Mouse (Mus musculus) liver, postnatal 0 days (tissue): ENCODE measurements around the gene Dnah2. TPM values are rescaled to one million over a fixed set of nuclear protein-coding genes. Genes with fewer than 3 reads are reported as not detected.

Source experiments
- ATAC-seq: fragments of 200-750 bp; cut with Nextera tagmentation; 2 replicates; pipeline ENCODE4 v1.8.0; 2017; ENCODE audit warnings: mild to moderate bottlenecking, moderate library complexity
- DNase-seq: peaks from one replicate; pipeline ENCODE4 v3.0.0-alpha.2; 2016
- H3K27ac ChIP-seq: fragments of 300-500 bp; sonication (generic); 2 replicates; pipeline ENCODE4 v1.5.1; 2014; ENCODE audit warnings: antibody characterized with exemption, moderate library complexity, mild to moderate bottlenecking, low read depth
- H3K27me3 ChIP-seq: fragments of 300-500 bp; sonication (generic); 2 replicates; pipeline ENCODE4 v1.6.1; 2014; ENCODE audit warnings: low read length, control low read depth, mixed read lengths; ENCODE audit not compliant: insufficient read depth
- H3K36me3 ChIP-seq: fragments of 300-500 bp; sonication (generic); replicated peaks from 2 replicates; pipeline ENCODE4 v1.6.1; 2014; ENCODE audit warnings: mild to moderate bottlenecking, control low read depth, low read length, moderate library complexity, mixed read lengths; ENCODE audit not compliant: insufficient read depth
- H3K4me1 ChIP-seq: fragments of 300-500 bp; sonication (generic); 2 replicates; pipeline ENCODE4 v1.6.1; 2014; ENCODE audit warnings: antibody characterized with exemption, mild to moderate bottlenecking, control low read depth; ENCODE audit not compliant: insufficient read depth
- H3K4me2 ChIP-seq: fragments of 300-500 bp; sonication (generic); 2 replicates; pipeline ENCODE4 v1.6.1; 2014; ENCODE audit warnings: low read depth, mild to moderate bottlenecking, low read length, moderate library complexity, mixed read lengths
- H3K4me3 ChIP-seq: fragments of 300-500 bp; sonication (generic); 2 replicates; pipeline ENCODE4 v1.5.1; 2014; ENCODE audit warnings: low read depth, low read length
- H3K9ac ChIP-seq: fragments of 300-500 bp; sonication (generic); replicated peaks from 2 replicates; pipeline ENCODE4 v1.6.1; 2014; ENCODE audit warnings: mild to moderate bottlenecking, moderate library complexity
- H3K9me3 ChIP-seq: fragments of 300-500 bp; sonication (generic); 2 replicates; pipeline ENCODE4 v1.6.1; 2016; ENCODE audit warnings: mild to moderate bottlenecking, control low read depth, low read length, mixed read lengths
- CTCF ChIP-seq: sonication (generic); IDR thresholded peaks from 2 replicates; pipeline ENCODE4 v1.5.1; 2016; ENCODE audit warnings: antibody characterized with exemption, low read depth
- EP300 ChIP-seq: IDR thresholded peaks from 2 replicates; pipeline ENCODE4 v1.6.1; 2016; ENCODE audit warnings: antibody characterized with exemption, low read depth, mild to moderate bottlenecking
- WGBS: fragments of 180-500 bp; shearing (Covaris S2); extraction: QIAGEN DNeasy Blood & Tissue Kit; methylation state at CpG from one replicate; pipeline ENCODE4 v1.1.7; 2014; ENCODE audit not compliant: insufficient replicate concordance; 5-methylcytosine and 5-hydroxymethylcytosine counted together
- polyA plus RNA-seq: library from polyadenylated mRNA; unstranded; fragments of >200 nt; fragmentation: Nextera tagmentation; extraction: Ambion mirVana; gene quantifications from 2 replicates; pipeline ENCODE4 v1.2.1, GENCODE M21; 2015

The Dnah2 gene
- polyA plus RNA-seq, 1 experiment from 2014 or later, result 0.04 TPM

DNA sequence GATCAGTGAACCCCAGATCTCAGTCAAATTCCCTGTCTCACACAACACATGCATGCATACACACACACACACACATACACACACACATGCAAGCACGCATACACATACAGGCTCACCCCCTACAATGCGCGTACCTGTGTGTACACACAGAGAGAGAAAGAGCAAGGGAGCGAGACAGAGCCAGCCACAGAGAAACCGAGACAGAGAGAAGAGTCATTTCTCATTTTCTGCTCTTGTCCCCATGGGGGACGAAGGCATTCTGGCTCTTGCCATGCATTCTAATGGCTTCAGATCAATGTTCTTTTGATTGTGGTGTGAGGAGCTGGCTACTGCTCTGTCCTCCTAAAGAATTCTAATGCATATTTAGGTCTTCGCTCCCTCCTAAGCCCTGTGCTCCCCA, 101.6 kb downstream of the Dnah2 start:
- no peaks in the 10 kb centered on the region; the same call in 1 of the 2 replicates for H3K27me3 ChIP-seq
- 89% methylated on average over 7 of the region's 7 CpGs for WGBS
- H3K4me3 ChIP-seq, result no peak overlapping the region
- no peak overlapping the region for H3K4me2 ChIP-seq
- H3K9me3 ChIP-seq, result no peaks in the 10 kb centered on the region
- no peaks in the 10 kb centered on the region for H3K36me3 ChIP-seq
- no peak overlapping the region for H3K9ac ChIP-seq
- no peak overlapping the region for H3K27ac ChIP-seq
- ATAC-seq (no peak), DNase-seq (no peak)
- no peaks in the 10 kb centered on the region for H3K4me1 ChIP-seq
- TF ChIP-seq CTCF (no peak), EP300 (no peak)

DNA sequence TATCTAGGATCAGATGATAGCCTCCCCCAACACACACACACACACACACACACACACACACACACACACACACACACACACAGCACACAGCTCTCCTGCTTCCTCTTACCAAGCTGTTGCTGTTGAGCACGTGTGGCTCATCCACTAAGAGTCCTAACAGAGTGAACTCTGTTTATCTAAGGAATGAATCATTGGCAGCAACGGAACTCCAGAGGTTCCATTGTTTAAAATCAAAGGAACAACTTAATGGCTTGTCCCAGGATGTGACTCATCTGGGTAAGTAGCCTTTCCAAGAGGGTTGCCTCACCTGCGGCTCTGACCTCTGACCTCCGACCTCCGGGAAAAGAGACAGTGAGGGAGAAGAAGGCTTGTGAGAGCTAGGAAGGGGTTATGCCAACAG, 105.6 kb downstream of the Dnah2 start:
- WGBS, result 27% methylated on average over 5 of the region's 5 CpGs
- Histone ChIP-seq H3K4me1 (no peaks in the 10 kb centered on the region), H3K4me2 (no peak overlapping the region), H3K9me3 (no peaks in the 10 kb centered on the region), H3K27me3 (no peaks in the 10 kb centered on the region; the same call in 1 of the 2 replicates), H3K4me3 (no peak overlapping the region), H3K9ac (no peak overlapping the region), H3K27ac (no peak overlapping the region), H3K36me3 (no peaks in the 10 kb centered on the region)
- no peak for TF ChIP-seq EP300
- TF ChIP-seq CTCF, result no peak
- DNase-seq (no peak), ATAC-seq (peak; percentile 43; the same call in 1 of the 2 replicates)

DNA sequence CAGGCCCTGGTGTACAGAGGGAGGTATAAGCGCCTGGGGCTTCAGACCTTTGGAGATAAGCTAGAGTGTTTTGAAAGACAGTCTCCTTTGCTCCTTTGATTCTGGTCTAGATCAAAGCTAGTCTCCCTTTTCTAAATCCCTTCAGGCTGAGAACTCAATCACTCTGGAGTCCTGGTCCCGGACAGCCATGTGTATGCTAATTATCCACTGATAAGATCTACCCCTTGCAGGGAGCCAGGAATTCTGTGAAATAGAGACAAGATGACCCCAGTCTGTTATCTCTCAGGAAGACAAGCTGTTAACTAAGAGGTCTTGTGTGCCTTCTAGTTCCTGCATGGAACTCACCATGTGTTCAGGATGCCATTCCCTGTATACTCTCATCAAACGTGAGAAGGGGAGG, 111.6 kb downstream of the Dnah2 start:
- no peaks in the 10 kb centered on the region for H3K27me3 ChIP-seq
- WGBS, result 50% methylated on average over 3 of the region's 3 CpGs
- no peak overlapping the region for H3K9ac ChIP-seq
- no peak overlapping the region for H3K27ac ChIP-seq
- ATAC-seq (no peak), DNase-seq (no peak)
- TF ChIP-seq EP300, result no peak
- no peaks in the 10 kb centered on the region for H3K9me3 ChIP-seq
- H3K4me1 ChIP-seq, result no peaks in the 10 kb centered on the region
- H3K36me3 ChIP-seq, result no peaks in the 10 kb centered on the region
- no peak overlapping the region for H3K4me2 ChIP-seq
- no peak overlapping the region for H3K4me3 ChIP-seq

DNA sequence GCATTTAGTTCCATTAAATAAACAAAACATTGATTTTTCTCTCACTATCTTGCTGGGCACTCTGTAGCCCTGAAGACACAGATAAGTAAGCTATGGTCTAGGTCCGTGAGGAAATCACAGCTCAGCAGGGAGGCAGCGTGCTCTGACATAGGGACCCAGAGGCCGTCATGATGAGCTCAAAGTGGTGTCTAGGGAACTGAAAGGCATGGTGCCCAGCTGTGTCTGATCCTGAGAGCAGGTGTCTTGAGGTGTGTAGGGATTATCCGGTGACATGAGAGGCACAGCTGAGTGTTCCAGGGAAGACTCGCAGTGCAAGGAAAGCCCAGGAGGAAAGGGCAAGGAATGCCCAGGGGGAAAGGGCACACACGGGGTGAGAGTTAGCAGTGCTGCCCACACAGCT, 115.7 kb downstream of the Dnah2 start:
- Histone ChIP-seq H3K4me3 (no peak overlapping the region), H3K9me3 (no peaks in the 10 kb centered on the region), H3K27ac (no peak overlapping the region), H3K4me2 (no peak overlapping the region), H3K36me3 (no peaks in the 10 kb centered on the region), H3K4me1 (no peaks in the 10 kb centered on the region), H3K27me3 (no peaks in the 10 kb centered on the region), H3K9ac (no peak overlapping the region)
- WGBS, result 58% methylated on average over 6 of the region's 6 CpGs
- DNase-seq, result no peak
- TF ChIP-seq CTCF (no peak), EP300 (no peak)
- no peak for ATAC-seq

DNA sequence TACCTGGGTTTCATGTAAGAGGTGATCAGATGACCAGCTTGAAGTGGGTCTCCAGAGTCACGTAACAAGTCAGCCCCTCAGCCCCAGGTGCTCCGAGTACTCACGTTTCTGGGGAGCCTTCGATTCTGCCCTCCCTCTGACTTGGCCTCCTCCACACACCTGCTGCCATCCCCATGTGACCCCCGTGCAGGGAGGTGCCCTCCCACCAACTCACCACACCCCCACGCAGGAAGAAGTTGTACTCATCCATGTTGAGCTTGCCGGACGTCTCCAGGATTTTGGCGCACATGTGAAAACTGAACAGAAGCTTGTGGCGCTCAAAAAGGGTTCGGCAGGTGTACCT, 116.3 kb downstream of the Dnah2 start:
- DNase-seq, result no peak

DNA sequence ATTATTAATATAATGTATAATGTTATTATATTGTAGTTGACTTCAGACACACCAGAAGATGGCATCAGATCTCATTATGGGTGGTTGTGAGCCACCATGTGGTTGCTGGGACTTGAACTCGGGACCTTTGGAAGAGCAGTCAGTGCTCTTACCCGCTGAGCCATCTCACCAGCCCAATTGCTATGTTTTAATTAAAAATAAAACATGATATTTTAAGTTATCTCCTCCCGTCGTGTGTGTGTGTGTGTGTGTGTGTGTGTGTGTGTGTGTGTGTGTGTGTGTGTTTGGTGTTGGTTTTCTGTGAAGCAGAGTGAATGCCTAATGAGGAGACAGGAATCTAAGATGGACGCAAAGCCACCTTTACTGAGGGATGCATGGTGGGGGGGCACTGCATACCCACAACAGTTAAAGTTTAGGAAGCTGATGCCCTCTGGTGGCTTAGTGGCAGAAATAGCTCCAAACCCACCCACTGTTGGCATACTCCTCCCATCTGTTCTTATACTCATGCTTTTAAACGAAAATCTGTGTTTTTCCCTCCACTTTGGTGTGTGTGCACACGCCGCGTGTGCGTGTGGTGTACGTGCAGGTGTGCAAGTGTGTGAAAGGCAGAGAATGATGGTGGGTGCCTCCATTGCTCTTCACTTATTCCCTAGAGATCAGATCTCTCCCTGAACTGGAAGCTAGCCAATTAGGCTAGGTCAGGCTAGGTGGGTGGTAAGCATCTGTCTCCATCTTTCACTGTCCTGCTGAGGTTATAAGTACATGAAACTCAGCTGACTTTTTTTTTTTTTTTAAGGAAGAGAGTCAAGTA, 116.9 kb downstream of the Dnah2 start:
- H3K4me1 ChIP-seq, result no peaks in the 10 kb centered on the region
- H3K9me3 ChIP-seq, result no peaks in the 10 kb centered on the region
- no peak for TF ChIP-seq EP300
- peak; percentile 84 for TF ChIP-seq CTCF
- H3K27ac ChIP-seq, result no peak overlapping the region
- 26% methylated on average over 11 of the region's 11 CpGs for WGBS
- H3K27me3 ChIP-seq, result no peaks in the 10 kb centered on the region
- DNase-seq (peak; percentile 71), ATAC-seq (peak; percentile 89)
- no peak overlapping the region for H3K4me3 ChIP-seq
- H3K4me2 ChIP-seq, result peak overlapping the region; percentile 38
- no peaks in the 10 kb centered on the region for H3K36me3 ChIP-seq
- no peak overlapping the region for H3K9ac ChIP-seq

More for the DNA sequence above, 116.3 kb downstream of the Dnah2 start:
- H3K36me3 ChIP-seq, result no peaks in the 10 kb centered on the region
- no peak overlapping the region for H3K9ac ChIP-seq
- 69% methylated on average over 11 of the region's 11 CpGs for WGBS
- no peak overlapping the region for H3K4me2 ChIP-seq
- H3K4me3 ChIP-seq, result no peak overlapping the region
- H3K27me3 ChIP-seq, result no peaks in the 10 kb centered on the region
- H3K4me1 ChIP-seq, result no peaks in the 10 kb centered on the region
- ATAC-seq, result no peak
- TF ChIP-seq CTCF (no peak), EP300 (no peak)
- no peaks in the 10 kb centered on the region for H3K9me3 ChIP-seq
- no peak overlapping the region for H3K27ac ChIP-seq
